Mouse (Mus musculus): ENCODE results near the gene Nudt19. TPM values are rescaled to one million over a fixed set of nuclear protein-coding genes. Genes with fewer than 3 reads are reported as not detected.

Gene Nudt19
- polyA plus RNA-seq, 1 experiment from 2014 or later, result 91.1 TPM

DNA sequence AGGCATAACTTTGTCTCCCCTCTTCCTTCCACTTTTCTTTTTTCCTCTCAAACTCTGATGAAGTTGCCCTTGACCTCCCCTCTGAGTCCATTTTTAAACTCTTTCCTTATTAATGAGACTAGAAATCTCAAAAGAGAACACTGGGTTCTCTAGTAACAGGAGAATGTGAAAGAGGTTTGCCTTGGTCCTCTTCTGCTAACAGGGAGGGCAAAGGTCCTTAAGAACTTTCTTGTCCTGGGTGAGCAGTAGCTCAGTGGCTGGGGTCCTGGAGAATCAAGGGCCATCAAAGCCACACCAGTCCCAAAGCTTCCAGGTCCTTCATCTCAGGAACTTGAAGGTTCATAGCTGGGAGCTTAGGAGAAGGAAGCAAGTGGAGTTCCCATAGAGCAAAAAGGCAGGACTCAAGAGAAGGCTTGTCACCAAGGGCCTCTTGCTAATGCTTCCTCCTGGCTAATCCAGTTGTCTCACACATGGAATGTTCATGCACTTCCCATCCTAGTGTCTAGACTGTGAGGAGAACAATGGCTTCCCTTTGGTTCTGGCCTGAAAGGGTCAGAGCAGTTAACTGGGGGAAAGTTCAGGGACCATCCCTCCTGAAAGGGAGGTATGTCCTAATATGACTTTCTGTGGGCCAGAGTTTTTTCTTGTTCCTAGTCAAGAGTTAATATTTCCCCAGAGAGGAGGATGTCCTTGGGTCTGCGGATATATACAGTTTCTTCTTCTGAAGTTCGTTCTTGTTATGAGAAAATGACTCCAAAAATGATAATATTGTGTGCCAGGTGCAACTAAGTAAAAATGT is 8.2 kb upstream of the Nudt19 start:
- Histone ChIP-seq H3K9me3 (no peaks in the 10 kb centered on the region), H3K27ac (no peak overlapping the region), H3K27me3 (replicated peaks) (no peaks in the 10 kb centered on the region), H3K4me2 (no peak overlapping the region), H3K4me3 (replicated peaks) (no peak overlapping the region), H3K9ac (no peak overlapping the region), H3K36me3 (no peaks in the 10 kb centered on the region), H3K4me1 (no peaks in the 10 kb centered on the region)
- 79% methylated on average over 2 of the region's 2 CpGs for WGBS
- ATAC-seq (ENCODE audit: insufficient read depth, low FRiP score, low read depth), result no peak

GRCm38 (mm10) chr7:35563071-35563470 is 7.0 kb upstream of the Nudt19 start:
- no peak for ATAC-seq (ENCODE audit: insufficient read depth, low FRiP score, low read depth)
- Histone ChIP-seq H3K27ac (no peak overlapping the region), H3K9ac (no peak overlapping the region), H3K36me3 (no peaks in the 10 kb centered on the region), H3K27me3 (replicated peaks) (no peaks in the 10 kb centered on the region), H3K4me1 (0 out of 2 replicates have a peak, but pooled peaks cover 2% of the 10 kb centered on the region), H3K4me2 (no peak overlapping the region), H3K9me3 (no peaks in the 10 kb centered on the region), H3K4me3 (replicated peaks) (no peak overlapping the region)
- WGBS, result 67% methylated on average over 11 of the region's 11 CpGs

DNA sequence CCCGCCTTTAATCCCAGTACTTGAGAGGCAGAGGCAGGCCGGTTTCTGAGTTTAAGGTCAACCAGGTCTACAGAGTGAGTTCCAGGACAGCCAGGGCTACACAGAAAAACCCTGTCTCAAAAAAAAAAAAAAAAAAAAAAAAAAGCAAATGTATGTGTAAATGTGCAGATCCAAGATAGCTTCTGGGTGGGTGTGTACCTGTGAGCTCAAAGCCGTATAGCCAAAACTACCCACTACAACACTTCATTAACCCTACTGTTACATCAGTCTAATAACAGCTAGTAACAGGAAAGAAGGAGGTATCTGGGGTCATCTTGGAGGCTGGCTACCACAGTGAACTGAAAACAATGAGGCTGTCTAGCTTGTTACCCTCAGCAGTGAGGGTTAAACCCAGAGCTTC is 3.7 kb upstream of the Nudt19 start:
- Histone ChIP-seq H3K4me2 (no peak overlapping the region), H3K9ac (no peak overlapping the region), H3K36me3 (no peaks in the 10 kb centered on the region), H3K27me3 (replicated peaks) (no peaks in the 10 kb centered on the region), H3K27ac (no peak overlapping the region), H3K4me3 (replicated peaks) (no peak overlapping the region), H3K4me1 (0 out of 2 replicates have a peak, but pooled peaks cover 14% of the 10 kb centered on the region), H3K9me3 (no peaks in the 10 kb centered on the region)
- ATAC-seq (ENCODE audit: insufficient read depth, low FRiP score, low read depth), result no peak
- 83% methylated on average over 3 of the region's 3 CpGs for WGBS

DNA sequence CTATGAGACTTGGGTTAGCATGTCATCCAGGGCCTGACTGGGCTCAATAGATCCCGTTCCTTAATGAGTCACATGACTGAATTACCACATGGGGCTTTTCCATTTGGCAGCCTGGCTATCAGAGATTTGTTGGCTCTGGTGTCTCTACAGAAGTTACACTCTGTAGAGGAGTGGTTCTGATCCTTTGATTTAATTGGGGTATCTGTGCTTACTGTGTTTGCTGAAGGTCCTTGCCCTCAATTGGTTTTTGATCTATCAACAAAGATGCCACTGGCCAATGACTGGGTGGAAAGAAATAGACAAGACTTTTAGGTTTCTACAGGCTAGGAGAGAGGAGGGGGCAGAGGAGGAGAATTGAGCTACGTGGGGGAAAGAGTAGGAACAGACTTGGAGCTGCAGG is 2.6 kb upstream of the Nudt19 start:
- Histone ChIP-seq H3K4me1 (0 out of 2 replicates have a peak, but pooled peaks cover 16% of the 10 kb centered on the region), H3K4me3 (replicated peaks) (no peak overlapping the region), H3K4me2 (no peak overlapping the region), H3K9ac (no peak overlapping the region), H3K27ac (no peak overlapping the region), H3K36me3 (no peaks in the 10 kb centered on the region), H3K9me3 (no peaks in the 10 kb centered on the region), H3K27me3 (replicated peaks) (no peaks in the 10 kb centered on the region)
- 58% methylated on average over 2 of the region's 2 CpGs for WGBS
- no peak for ATAC-seq (ENCODE audit: insufficient read depth, low FRiP score, low read depth)

GRCm38 (mm10) chr7:35557577-35557976 is 1.5 kb upstream of the Nudt19 start:
- no peak overlapping the region for H3K4me2 ChIP-seq
- H3K27me3 ChIP-seq (replicated peaks), result no peaks in the 10 kb centered on the region
- ATAC-seq (ENCODE audit: insufficient read depth, low FRiP score, low read depth), result no peak
- H3K36me3 ChIP-seq, result no peaks in the 10 kb centered on the region
- H3K4me3 ChIP-seq (replicated peaks), result no peak overlapping the region
- H3K9me3 ChIP-seq, result no peaks in the 10 kb centered on the region
- H3K9ac ChIP-seq, result no peak overlapping the region
- H3K4me1 ChIP-seq, result 0 out of 2 replicates have a peak, but pooled peaks cover 16% of the 10 kb centered on the region
- WGBS, result 69% methylated on average over 3 of the region's 3 CpGs
- peak overlapping the region; percentile 68; the same call in 1 of the 2 replicates for H3K27ac ChIP-seq

DNA sequence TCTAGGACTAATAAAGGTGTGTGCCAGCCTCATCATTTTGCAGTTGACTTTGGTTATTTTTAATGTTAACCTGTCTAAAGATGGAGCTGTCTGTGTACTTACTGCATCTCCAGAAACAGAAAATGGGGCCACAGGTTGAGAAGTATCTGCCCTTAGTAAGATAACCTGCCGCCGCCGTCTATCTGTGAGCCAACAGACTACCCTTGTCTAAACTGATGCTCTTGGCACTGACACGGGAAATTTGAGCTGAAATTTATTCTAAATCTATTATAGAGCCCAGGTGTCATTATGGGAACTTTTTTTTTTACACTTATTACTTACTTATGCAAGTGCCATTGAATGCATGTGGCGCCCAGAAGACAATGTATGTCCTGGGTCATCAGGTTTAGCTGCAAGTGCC is 801 bp upstream of the Nudt19 start:
- H3K36me3 ChIP-seq, result no peaks in the 10 kb centered on the region
- H3K9ac ChIP-seq, result no peak overlapping the region
- H3K9me3 ChIP-seq, result no peaks in the 10 kb centered on the region
- WGBS, result 82% methylated on average over 5 of the region's 5 CpGs
- ATAC-seq (ENCODE audit: insufficient read depth, low FRiP score, low read depth), result no peak
- no peaks in the 10 kb centered on the region for H3K27me3 ChIP-seq (replicated peaks)
- H3K4me1 ChIP-seq, result 0 out of 2 replicates have a peak, but pooled peaks cover 16% of the 10 kb centered on the region
- no peak overlapping the region for H3K4me2 ChIP-seq
- H3K4me3 ChIP-seq (replicated peaks), result no peak overlapping the region
- H3K27ac ChIP-seq, result peak overlapping the region; percentile 68

GRCm38 (mm10) chr7:35555224-35556204 is 590 bp downstream of the Nudt19 start:
- H3K4me1 ChIP-seq, result 0 out of 2 replicates have a peak, but pooled peaks cover 16% of the 10 kb centered on the region
- peak; percentile 88 for ATAC-seq (ENCODE audit: insufficient read depth, low FRiP score, low read depth)
- H3K4me3 ChIP-seq (replicated peaks), result peak overlapping the region; percentile 79
- peak overlapping the region; percentile 91 for H3K9ac ChIP-seq
- peak overlapping the region; percentile 95 for H3K4me2 ChIP-seq
- under 1% methylated on average over 82 of the region's 93 CpGs for WGBS
- 0 out of 2 replicates have a peak, but pooled peaks cover 2% of the 10 kb centered on the region for H3K36me3 ChIP-seq
- H3K27ac ChIP-seq, result peak overlapping the region; percentile 97
- H3K27me3 ChIP-seq (replicated peaks), result no peaks in the 10 kb centered on the region
- H3K9me3 ChIP-seq, result no peaks in the 10 kb centered on the region

DNA sequence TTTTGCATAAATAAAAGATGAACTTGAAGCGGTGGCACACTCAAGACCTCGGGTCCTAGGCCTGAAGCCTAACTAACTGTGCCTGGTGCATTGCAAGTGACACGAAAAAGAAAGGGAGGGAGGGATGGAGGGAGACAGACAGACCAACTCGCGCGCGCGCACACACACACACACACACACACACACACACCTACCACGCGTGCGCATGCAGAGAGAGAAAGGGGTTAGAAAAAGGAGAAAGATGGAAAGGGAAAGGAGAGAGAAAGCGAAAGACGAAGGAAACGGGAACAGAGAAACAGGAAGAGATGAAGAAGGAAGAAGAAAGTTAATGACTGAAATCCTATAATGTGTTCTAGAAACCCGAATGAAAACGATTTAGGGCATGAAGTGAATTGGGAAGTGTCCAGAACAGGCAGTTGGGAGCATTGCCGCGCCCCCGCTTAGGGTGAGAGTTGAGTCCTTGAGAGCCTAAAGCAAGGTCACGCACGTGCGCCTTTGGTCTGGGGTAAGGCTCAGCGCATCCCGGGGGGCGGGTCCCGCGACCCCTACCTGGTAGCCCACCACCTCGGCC is 1.4 kb downstream of the Nudt19 start:
- ATAC-seq (ENCODE audit: insufficient read depth, low FRiP score, low read depth), result peak; percentile 23

DNA sequence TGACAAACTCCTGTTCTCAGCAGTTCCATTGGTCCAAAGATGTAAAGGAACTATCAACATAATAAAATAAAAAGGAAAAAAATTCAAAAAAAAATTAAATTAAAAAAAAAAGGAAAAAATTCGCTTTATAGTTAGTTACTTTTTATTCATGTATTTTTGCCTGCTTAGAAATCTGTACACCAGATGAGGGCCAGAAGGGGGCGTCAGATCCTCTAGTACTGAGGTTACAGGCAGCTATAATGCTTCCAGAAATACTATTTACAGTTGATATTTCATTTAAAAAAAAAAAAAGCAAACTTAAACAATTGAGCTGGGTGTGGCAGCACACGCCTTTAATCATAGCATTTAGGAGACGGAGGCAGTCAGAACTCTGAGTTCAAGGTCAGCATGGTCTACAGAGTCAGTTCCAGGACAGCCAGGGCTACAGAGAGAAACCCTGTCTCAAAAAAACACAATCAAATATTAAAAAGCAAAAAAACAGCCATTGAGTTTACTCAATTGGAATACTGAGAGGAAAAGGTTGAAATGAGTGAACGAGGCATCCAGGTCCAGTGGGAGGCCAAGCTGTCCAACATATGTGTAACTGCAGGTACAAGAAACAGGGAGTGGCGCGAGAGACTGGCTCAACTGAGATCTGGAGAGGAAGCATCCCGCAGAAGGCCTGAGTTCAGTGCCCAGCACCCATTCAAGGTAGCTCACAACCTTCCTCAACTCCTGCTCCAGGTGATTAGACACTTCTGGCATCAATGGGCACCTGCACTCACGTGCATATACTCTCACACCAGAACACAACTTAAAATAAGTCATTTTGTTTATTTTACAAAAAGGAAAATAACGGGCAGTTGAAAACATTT is 2.1 kb downstream of the Nudt19 start:
- Histone ChIP-seq H3K36me3 (0 out of 2 replicates have a peak, but pooled peaks cover 9% of the 10 kb centered on the region), H3K9me3 (no peaks in the 10 kb centered on the region), H3K27me3 (replicated peaks) (no peaks in the 10 kb centered on the region), H3K4me3 (replicated peaks) (peak overlapping the region; percentile 79), H3K27ac (peak overlapping the region; percentile 97; the same call in 1 of the 2 replicates), H3K4me1 (0 out of 2 replicates have a peak, but pooled peaks cover 16% of the 10 kb centered on the region), H3K4me2 (peak overlapping the region; percentile 95), H3K9ac (no peak overlapping the region)
- 54% methylated on average over 10 of the region's 10 CpGs for WGBS
- no peak for ATAC-seq (ENCODE audit: insufficient read depth, low FRiP score, low read depth)

More for the DNA sequence above, 1.4 kb downstream of the Nudt19 start:
- Histone ChIP-seq H3K27ac (peak overlapping the region; percentile 97), H3K4me3 (replicated peaks) (peak overlapping the region; percentile 79), H3K4me2 (peak overlapping the region; percentile 95), H3K36me3 (0 out of 2 replicates have a peak, but pooled peaks cover 7% of the 10 kb centered on the region), H3K4me1 (0 out of 2 replicates have a peak, but pooled peaks cover 16% of the 10 kb centered on the region), H3K9ac (peak overlapping the region; percentile 91), H3K9me3 (no peaks in the 10 kb centered on the region), H3K27me3 (replicated peaks) (no peaks in the 10 kb centered on the region)
- WGBS, result 3% methylated on average over 28 of the region's 28 CpGs

DNA sequence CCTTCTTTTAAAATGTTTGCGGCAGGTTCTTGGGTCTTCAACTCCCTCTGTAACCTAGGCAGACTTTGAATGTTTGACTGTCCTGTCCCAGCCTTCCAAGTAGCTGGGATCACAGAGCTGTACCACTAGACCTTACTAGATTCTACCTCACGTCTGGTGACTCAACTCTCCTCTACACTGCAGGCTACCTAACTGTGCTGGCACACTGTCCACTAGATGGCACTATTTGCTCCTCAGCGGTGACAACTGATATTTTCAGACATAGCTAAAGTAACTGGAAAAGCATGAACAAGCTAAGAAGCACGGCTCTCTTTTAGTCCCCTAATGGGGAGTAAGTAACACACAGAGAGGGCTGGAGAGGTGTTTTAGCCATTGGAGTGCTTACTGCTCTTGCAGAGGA is 10.2 kb downstream of the Nudt19 start:
- WGBS, result 34% methylated on average over 4 of the region's 4 CpGs
- no peak; the same call in 1 of the 2 replicates for ATAC-seq (ENCODE audit: insufficient read depth, low FRiP score, low read depth)

DNA sequence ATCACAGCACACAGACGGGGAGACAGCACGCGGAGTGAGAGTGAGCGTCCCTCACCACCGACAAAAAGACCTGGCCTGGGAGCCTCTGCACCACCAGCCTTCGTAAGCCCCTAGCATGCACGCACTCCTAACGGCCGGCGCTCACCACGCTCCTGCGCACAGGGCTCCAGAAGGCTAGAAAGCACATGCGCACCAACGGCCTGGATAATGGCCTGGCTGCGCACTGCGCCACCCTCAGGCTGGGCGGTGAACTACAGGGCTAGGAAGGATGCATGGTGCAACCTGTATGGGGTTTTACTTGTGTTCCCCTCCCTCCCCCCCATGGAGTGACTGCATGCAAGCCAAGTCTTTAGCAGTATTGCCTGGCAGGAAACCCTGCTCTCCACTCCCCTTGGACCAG is 18.5 kb downstream of the Nudt19 start, which contains the start of gene Tdrd12:
Gene Tdrd12, minus strand, starts transcription at position 184 of the 400 bp plus-strand sequence.
- Histone ChIP-seq H3K27ac (no peak within 1 kb of the TSS), H3K9me3 (no peaks in the 10 kb centered on the region), H3K36me3 (no peaks in the 10 kb centered on the region), H3K9ac (no peak within 1 kb of the TSS), H3K27me3 (replicated peaks) (no peaks in the 10 kb centered on the region), H3K4me2 (no peak within 1 kb of the TSS), H3K4me3 (replicated peaks) (no peak within 1 kb of the TSS), H3K4me1 (no peaks in the 10 kb centered on the region)
- ATAC-seq (ENCODE audit: insufficient read depth, low FRiP score, low read depth), result no peak
- WGBS, result 87% methylated on average over 17 of the region's 17 CpGs

More for the DNA sequence above, 10.2 kb downstream of the Nudt19 start:
- Histone ChIP-seq H3K4me1 (no peaks in the 10 kb centered on the region), H3K9me3 (no peaks in the 10 kb centered on the region), H3K4me3 (replicated peaks) (no peak overlapping the region), H3K36me3 (peaks cover 19% of the 10 kb centered on the region), H3K27me3 (replicated peaks) (no peaks in the 10 kb centered on the region), H3K27ac (no peak overlapping the region), H3K9ac (no peak overlapping the region), H3K4me2 (no peak overlapping the region)
